Mouse (Mus musculus): ENCODE results near the gene Comp. TPM values are rescaled to one million over a fixed set of nuclear protein-coding genes. Genes with fewer than 3 reads are reported as not detected.

The Comp gene
- polyA plus RNA-seq, 1 experiment from 2014 or later, result 0.25 TPM

GRCm38 (mm10) chr8:70342007-70342406 is 31.4 kb upstream of the Comp start:
- Histone ChIP-seq H3K27me3 (replicated peaks; ENCODE audit: control insufficient read depth, insufficient read depth, low read length) (no peaks in the 10 kb centered on the region), H3K4me3 (ENCODE audit: low read depth, low read length) (no peak overlapping the region), H3K36me3 (ENCODE audit: control insufficient read depth, insufficient read depth) (peaks cover 74% of the 10 kb centered on the region), H3K9ac (ENCODE audit: low read depth, low read length) (no peak overlapping the region), H3K4me2 (replicated peaks; ENCODE audit: low read depth) (no peak overlapping the region), H3K4me1 (replicated peaks; ENCODE audit: control insufficient read depth, insufficient read depth, low read length) (no peaks in the 10 kb centered on the region), H3K27ac (ENCODE audit: low read depth, low read length) (no peak overlapping the region), H3K9me3 (ENCODE audit: control insufficient read depth) (no peaks in the 10 kb centered on the region)
- TF ChIP-seq CTCF (IDR thresholded peaks at IDR 0.05; ENCODE audit: low read depth), result no peak
- 92% methylated on average over 14 of the region's 14 CpGs for WGBS
- no peak for ATAC-seq

- no peaks in the 10 kb centered on the region for H3K27me3 ChIP-seq (replicated peaks; ENCODE audit: control insufficient read depth, insufficient read depth, low read length)
- H3K27ac ChIP-seq (ENCODE audit: low read depth, low read length), result 0 out of 2 replicates have a peak overlapping the region, but pooled peaks have one; percentile 15
- H3K4me2 ChIP-seq (replicated peaks; ENCODE audit: low read depth), result no peak overlapping the region
- no peak for ATAC-seq
- peaks cover 63% of the 10 kb centered on the region for H3K36me3 ChIP-seq (ENCODE audit: control insufficient read depth, insufficient read depth)
- H3K9me3 ChIP-seq (ENCODE audit: control insufficient read depth), result no peaks in the 10 kb centered on the region
- H3K4me3 ChIP-seq (ENCODE audit: low read depth, low read length), result no peak overlapping the region
- TF ChIP-seq CTCF (IDR thresholded peaks at IDR 0.05; ENCODE audit: low read depth), result no peak
- 83% methylated on average over 7 of the region's 7 CpGs for WGBS
- no peak overlapping the region for H3K9ac ChIP-seq (ENCODE audit: low read depth, low read length)
- 0 out of 2 replicates have a peak, but pooled peaks cover 6% of the 10 kb centered on the region for H3K4me1 ChIP-seq (replicated peaks; ENCODE audit: control insufficient read depth, insufficient read depth, low read length)
Observed at GRCm38 (mm10) chr8:70343076-70343475, 30.3 kb upstream of the Comp start.

GRCm38 (mm10) chr8:70343696-70344095 is 29.7 kb upstream of the Comp start:
- TF ChIP-seq CTCF (IDR thresholded peaks at IDR 0.05; ENCODE audit: low read depth), result peak; percentile 72
- no peak for ATAC-seq
- 54% methylated on average over 6 of the region's 6 CpGs for WGBS

GRCm38 (mm10) chr8:70344279-70344678 is 29.1 kb upstream of the Comp start:
- Histone ChIP-seq H3K36me3 (ENCODE audit: control insufficient read depth, insufficient read depth) (peaks cover 61% of the 10 kb centered on the region), H3K4me2 (replicated peaks; ENCODE audit: low read depth) (no peak overlapping the region), H3K9ac (ENCODE audit: low read depth, low read length) (no peak overlapping the region), H3K9me3 (ENCODE audit: control insufficient read depth) (no peaks in the 10 kb centered on the region), H3K27ac (ENCODE audit: low read depth, low read length) (no peak overlapping the region), H3K4me1 (replicated peaks; ENCODE audit: control insufficient read depth, insufficient read depth, low read length) (peaks cover 15% of the 10 kb centered on the region), H3K4me3 (ENCODE audit: low read depth, low read length) (no peak overlapping the region), H3K27me3 (replicated peaks; ENCODE audit: control insufficient read depth, insufficient read depth, low read length) (no peaks in the 10 kb centered on the region)
- TF ChIP-seq CTCF (IDR thresholded peaks at IDR 0.05; ENCODE audit: low read depth), result no peak
- WGBS, result 96% methylated on average over 2 of the region's 2 CpGs
- no peak for ATAC-seq

More at GRCm38 (mm10) chr8:70343696-70344095, 29.7 kb upstream of the Comp start:
- Histone ChIP-seq H3K9ac (ENCODE audit: low read depth, low read length) (no peak overlapping the region), H3K27ac (ENCODE audit: low read depth, low read length) (no peak overlapping the region), H3K36me3 (ENCODE audit: control insufficient read depth, insufficient read depth) (peaks cover 62% of the 10 kb centered on the region), H3K9me3 (ENCODE audit: control insufficient read depth) (no peaks in the 10 kb centered on the region), H3K4me1 (replicated peaks; ENCODE audit: control insufficient read depth, insufficient read depth, low read length) (peaks cover 11% of the 10 kb centered on the region; the same call in 1 of the 2 replicates), H3K27me3 (replicated peaks; ENCODE audit: control insufficient read depth, insufficient read depth, low read length) (no peaks in the 10 kb centered on the region), H3K4me3 (ENCODE audit: low read depth, low read length) (no peak overlapping the region), H3K4me2 (replicated peaks; ENCODE audit: low read depth) (no peak overlapping the region)

- no peak for TF ChIP-seq CTCF (IDR thresholded peaks at IDR 0.05; ENCODE audit: low read depth)
Observed at GRCm38 (mm10) chr8:70347443-70347842, 25.9 kb upstream of the Comp start.

GRCm38 (mm10) chr8:70347860-70348420 is 25.4 kb upstream of the Comp start:
- 50% methylated on average over 1 of the region's 1 CpGs for WGBS

More at GRCm38 (mm10) chr8:70347443-70347842, 25.9 kb upstream of the Comp start:
- no peak overlapping the region for H3K4me2 ChIP-seq (replicated peaks; ENCODE audit: low read depth)
- peaks cover 29% of the 10 kb centered on the region for H3K4me1 ChIP-seq (replicated peaks; ENCODE audit: control insufficient read depth, insufficient read depth, low read length)
- 70% methylated on average over 4 of the region's 4 CpGs for WGBS
- no peak overlapping the region for H3K4me3 ChIP-seq (ENCODE audit: low read depth, low read length)
- H3K27me3 ChIP-seq (replicated peaks; ENCODE audit: control insufficient read depth, insufficient read depth, low read length), result no peaks in the 10 kb centered on the region
- peaks cover 32% of the 10 kb centered on the region for H3K36me3 ChIP-seq (ENCODE audit: control insufficient read depth, insufficient read depth)
- no peaks in the 10 kb centered on the region for H3K9me3 ChIP-seq (ENCODE audit: control insufficient read depth)
- no peak overlapping the region for H3K27ac ChIP-seq (ENCODE audit: low read depth, low read length)
- no peak overlapping the region for H3K9ac ChIP-seq (ENCODE audit: low read depth, low read length)
- ATAC-seq, result no peak

More at GRCm38 (mm10) chr8:70347860-70348420, 25.4 kb upstream of the Comp start:
- no peak for TF ChIP-seq CTCF (IDR thresholded peaks at IDR 0.05; ENCODE audit: low read depth)
- Histone ChIP-seq H3K27ac (ENCODE audit: low read depth, low read length) (no peak overlapping the region), H3K36me3 (ENCODE audit: control insufficient read depth, insufficient read depth) (peaks cover 27% of the 10 kb centered on the region), H3K4me2 (replicated peaks; ENCODE audit: low read depth) (no peak overlapping the region), H3K27me3 (replicated peaks; ENCODE audit: control insufficient read depth, insufficient read depth, low read length) (no peaks in the 10 kb centered on the region), H3K9me3 (ENCODE audit: control insufficient read depth) (no peaks in the 10 kb centered on the region), H3K4me1 (replicated peaks; ENCODE audit: control insufficient read depth, insufficient read depth, low read length) (peaks cover 29% of the 10 kb centered on the region), H3K4me3 (ENCODE audit: low read depth, low read length) (no peak overlapping the region), H3K9ac (ENCODE audit: low read depth, low read length) (no peak overlapping the region)
- ATAC-seq, result peak; percentile 34
